Comparison of ENCODE assay signal across 8 mouse cellular contexts in the genomic region with DNA sequence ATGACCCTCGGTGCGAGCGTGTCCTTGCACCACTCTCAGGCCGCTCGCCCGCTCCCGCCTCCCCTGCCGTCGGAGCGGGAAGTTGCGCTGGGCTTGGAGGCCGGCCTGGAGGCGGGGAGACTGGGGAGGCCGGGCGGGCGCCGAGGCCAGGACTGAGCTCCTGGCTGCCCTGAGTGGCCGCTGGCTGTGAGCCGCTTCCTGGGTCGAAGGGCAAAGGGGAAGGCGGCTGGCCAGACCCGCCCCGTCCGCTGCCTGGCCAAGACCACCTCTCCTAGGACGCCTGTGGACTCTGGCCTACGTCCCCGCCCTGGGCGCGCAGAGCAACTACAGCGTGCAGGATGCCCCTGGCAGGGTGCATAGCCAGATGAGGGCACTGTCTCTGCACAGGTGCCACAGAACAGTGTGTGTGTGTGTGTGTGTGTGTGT. TPM values are rescaled to one million over a fixed set of nuclear protein-coding genes. Genes with fewer than 3 reads are reported as not detected.
DNase-seq lines count a peak whose midpoint lies in the region; ATAC-seq and TF ChIP-seq lines count a peak whose summit lies in the region.

No protein-coding gene starts in this region.

- peak overlapping the region; percentile 69 for H3K9ac ChIP-seq in ES-E14 (ENCODE audit: insufficient read depth, low read depth, low read length, poor library complexity, severe bottlenecking)
- peak overlapping the region; percentile 70; the same call in 1 of the 2 replicates for H3K9ac ChIP-seq in liver, postnatal 0 days (replicated peaks)
- peak overlapping the region; percentile 95 for H3K9ac ChIP-seq in neural tube, embryonic 13.5 days

- H3K27ac ChIP-seq in ES-E14 (ENCODE audit: insufficient read depth, low read depth, low read length, poor library complexity, severe bottlenecking) = no peak overlapping the region
- peak overlapping the region; percentile 67; the same call in 1 of the 2 replicates for H3K27ac ChIP-seq in layer of hippocampus, adult 2 months
- H3K27ac ChIP-seq in liver, postnatal 0 days (ENCODE audit: low read depth) = peak overlapping the region; percentile 88
- H3K27ac ChIP-seq in neural tube, embryonic 13.5 days (replicated peaks) = peak overlapping the region; percentile 94

- H3K36me3 ChIP-seq in ES-E14 (ENCODE audit: control insufficient read depth, insufficient read depth, low read length, poor library complexity, severe bottlenecking) = no peaks in the 10 kb centered on the region
- no peaks in the 10 kb centered on the region for H3K36me3 ChIP-seq in liver, postnatal 0 days (replicated peaks; ENCODE audit: insufficient read depth, low read length)
- no peaks in the 10 kb centered on the region for H3K36me3 ChIP-seq in neural tube, embryonic 13.5 days

- no peaks in the 10 kb centered on the region for H3K9me3 ChIP-seq in ES-E14 (ENCODE audit: control insufficient read depth, insufficient read depth, low read depth, low read length)
- H3K9me3 ChIP-seq in liver, postnatal 0 days (ENCODE audit: low read length) = no peaks in the 10 kb centered on the region
- no peaks in the 10 kb centered on the region for H3K9me3 ChIP-seq in neural tube, embryonic 13.5 days

- peak; percentile 92 for ATAC-seq in liver, postnatal 0 days
- ATAC-seq in neural tube, embryonic 13.5 days (ENCODE audit: low read depth) = peak; percentile 28

- no peak for TF ChIP-seq EP300 in liver, postnatal 0 days (IDR thresholded peaks at IDR 0.05; ENCODE audit: low read depth)

- in situ Hi-C loops in ES-E14 (cut with MboI; ENCODE audit: low sequenced_read_pairs in 2 of 2, unreplicated experiment in 2 of 2) = no loop called here

- no peak for DNase-seq in ES-E14 (ENCODE audit: low read depth, low spot score)
- DNase-seq in cerebellum, adult 18-20 months = peak; percentile 46 to 54
- peak; percentile 57 for DNase-seq in forelimb bud, embryonic 11.5 days (ENCODE audit: low read depth, low spot score)
- DNase-seq in heart, postnatal 36 days = peak; percentile 91 to 92
- peak; percentile 58 to 60 for DNase-seq in layer of hippocampus, adult 2 months (ENCODE audit: low spot score in 2 of 2)
- DNase-seq in liver, postnatal 0 days = peak; percentile 85
- DNase-seq in urinary bladder, adult 18-20 months (ENCODE audit: low spot score in 2 of 2) = peak; percentile 84 to 89

- H3K27me3 ChIP-seq in liver, postnatal 0 days (ENCODE audit: insufficient read depth, low read length) = peaks cover 14% of the 10 kb centered on the region
- H3K27me3 ChIP-seq in neural tube, embryonic 13.5 days = no peaks in the 10 kb centered on the region

- H3K4me3 ChIP-seq in ES-E14 (ENCODE audit: insufficient read depth in 1 of 2, low read depth in 1 of 2, low read length in 2 of 2, poor library complexity in 1 of 2, severe bottlenecking in 1 of 2) = peak overlapping the region; percentile 79 to 94
- H3K4me3 ChIP-seq in layer of hippocampus, adult 2 months = peak overlapping the region; percentile 60
- peak overlapping the region; percentile 61 for H3K4me3 ChIP-seq in liver, postnatal 0 days (ENCODE audit: low read depth, low read length)
- peak overlapping the region; percentile 75 for H3K4me3 ChIP-seq in neural tube, embryonic 13.5 days

- WGBS in liver, postnatal 0 days (ENCODE audit: insufficient replicate concordance) = 7% methylated on average over 23 of the region's 30 CpGs
- 1% methylated on average over 30 of the region's 30 CpGs for WGBS in neural tube, embryonic 13.5 days

- intact Hi-C loops in heart, postnatal 36 days (cut with DNase I) = no loop called here

- peak overlapping the region; percentile 71 for H3K4me2 ChIP-seq in liver, postnatal 0 days (ENCODE audit: low read depth, low read length)
- peak overlapping the region; percentile 72 for H3K4me2 ChIP-seq in neural tube, embryonic 13.5 days

- TF ChIP-seq CTCF in layer of hippocampus, adult 2 months (conservative IDR thresholded peaks at IDR 0.05) = peak; percentile 42
- peak; percentile 61 for TF ChIP-seq CTCF in liver, postnatal 0 days (IDR thresholded peaks at IDR 0.05; ENCODE audit: low read depth)

- peaks cover 21 to 34% of the 10 kb centered on the region in 2 experiments for H3K4me1 ChIP-seq in ES-E14 (ENCODE audit: control insufficient read depth in 2 of 2, insufficient read depth in 2 of 2, low read length in 2 of 2, poor library complexity in 1 of 2)
- no peaks in the 10 kb centered on the region for H3K4me1 ChIP-seq in liver, postnatal 0 days (ENCODE audit: insufficient read depth)
- H3K4me1 ChIP-seq in neural tube, embryonic 13.5 days (replicated peaks) = peaks cover 69% of the 10 kb centered on the region

TF ChIP-seq in ES-E14, 5 proteins besides CTCF, POLR2A, EP300 and RAD21:
- TF ChIP-seq ZC3H11A (IDR thresholded peaks at IDR 0.05; ENCODE audit: borderline replicate concordance, low read depth, low read length) = no peak
- TF ChIP-seq MAFK (IDR thresholded peaks at IDR 0.05; ENCODE audit: insufficient read depth, low read depth, low read length) = no peak
- TF ChIP-seq HCFC1 (IDR thresholded peaks at IDR 0.05; ENCODE audit: borderline replicate concordance, insufficient read depth, low read length) = no peak
- TF ChIP-seq ZNF384 (IDR thresholded peaks at IDR 0.05; ENCODE audit: low read depth, low read length) = no peak
- TF ChIP-seq CHD2 (IDR thresholded peaks at IDR 0.05; ENCODE audit: low read depth, low read length) = no peak
TF ChIP-seq in ES-E14: peak in this region for 0.

RNA-seq across cellular contexts. Expression of a gene that starts 0.4 kb away (rescaled TPM):
- total RNA-seq in ES-E14 (2012; rRNA removed) = 7.1 and 8.6 TPM in 2 replicates
- 1 to 10 TPM; 1.4 to 2.2 TPM for total RNA-seq in heart, postnatal 36 days (2021)
- total RNA-seq in layer of hippocampus, adult 2 months (2021) = 1 to 10 TPM; 1.1 to 1.7 TPM
- polyA plus RNA-seq in liver, postnatal 0 days (2015; fragmentation: Nextera tagmentation; extraction: Ambion mirVana) = 0.18 and 0.26 TPM in 2 replicates
- 0.17 and 0.18 TPM in 2 replicates for polyA plus RNA-seq in neural tube, embryonic 13.5 days (2015; fragmentation: Nextera tagmentation; extraction: Ambion mirVana)

RNA-seq across cellular contexts. Expression of a gene that starts 31.5 kb away (rescaled TPM):
- not detected in 2 replicates for total RNA-seq in ES-E14 (2012; rRNA removed)
- total RNA-seq in heart, postnatal 36 days (2021) = not detected
- total RNA-seq in layer of hippocampus, adult 2 months (2021) = not detected
- polyA plus RNA-seq in liver, postnatal 0 days (2015; fragmentation: Nextera tagmentation; extraction: Ambion mirVana) = not detected in 2 replicates
- not detected in 2 replicates for polyA plus RNA-seq in neural tube, embryonic 13.5 days (2015; fragmentation: Nextera tagmentation; extraction: Ambion mirVana)

RNA-seq across cellular contexts. Expression of a gene that starts 36.8 kb away (rescaled TPM):
- total RNA-seq in ES-E14 (2012; rRNA removed) = not detected in 2 replicates
- not detected for total RNA-seq in heart, postnatal 36 days (2021)
- total RNA-seq in layer of hippocampus, adult 2 months (2021) = not detected
- not detected in 2 replicates for polyA plus RNA-seq in liver, postnatal 0 days (2015; fragmentation: Nextera tagmentation; extraction: Ambion mirVana)
- polyA plus RNA-seq in neural tube, embryonic 13.5 days (2015; fragmentation: Nextera tagmentation; extraction: Ambion mirVana) = not detected in 2 replicates

RNA-seq across cellular contexts. Expression of a gene that starts 49.6 kb away (rescaled TPM):
- total RNA-seq in ES-E14 (2012; rRNA removed) = 2.5 and 3.3 TPM in 2 replicates
- 10 to 100 TPM; 22.3 to 31.1 TPM for total RNA-seq in heart, postnatal 36 days (2021)
- total RNA-seq in layer of hippocampus, adult 2 months (2021) = 10 to 100 TPM; 11.2 to 11.4 TPM
- polyA plus RNA-seq in liver, postnatal 0 days (2015; fragmentation: Nextera tagmentation; extraction: Ambion mirVana) = 2.3 and 2.6 TPM in 2 replicates
- 8.1 and 9.0 TPM in 2 replicates for polyA plus RNA-seq in neural tube, embryonic 13.5 days (2015; fragmentation: Nextera tagmentation; extraction: Ambion mirVana)
